Mouse (Mus musculus) E14TG2a.4 (cell line): ENCODE results near the gene Qrfpr.

Experiments
- CTCF ChIP-seq: conservative IDR thresholded peaks from 2 replicates; pipeline ENCODE4 v1.5.1; 2014; ENCODE audit warnings: low read length
- NANOG ChIP-seq: IDR thresholded peaks from 2 replicates; pipeline ENCODE4 v1.6.1; 2014; ENCODE audit warnings: borderline replicate concordance, low read length, mixed read lengths

DNA sequence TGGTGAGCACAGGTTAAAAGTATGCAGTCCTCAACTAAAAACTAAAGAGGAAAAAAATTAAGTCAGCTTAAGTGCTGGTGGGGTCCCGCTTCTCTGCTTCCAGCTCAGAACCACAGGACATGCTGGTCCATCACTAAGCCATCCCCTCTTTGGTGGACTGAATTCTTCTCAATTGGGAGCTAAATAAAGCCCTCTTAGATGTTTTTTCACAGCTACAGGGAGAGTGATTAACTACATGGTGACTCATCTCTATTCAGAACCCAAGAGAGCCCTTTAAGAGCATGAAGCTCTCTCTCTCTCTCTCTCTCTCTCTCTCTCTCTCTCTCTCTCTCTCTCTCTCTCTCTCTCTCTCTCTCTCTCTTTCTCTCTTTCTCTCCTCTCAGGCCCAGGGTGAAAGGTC, 50.8 kb downstream of the Qrfpr start:
- TF ChIP-seq CTCF = no peak
- TF ChIP-seq NANOG = no peak
